Mouse (Mus musculus): Measurements from ENCODE around the gene Dclk2. TPM values are rescaled to one million over a fixed set of nuclear protein-coding genes. Genes with fewer than 3 reads are reported as not detected.

Gene Dclk2
- polyA plus RNA-seq, 1 experiment from 2014 or later: 23.1 TPM

DNA sequence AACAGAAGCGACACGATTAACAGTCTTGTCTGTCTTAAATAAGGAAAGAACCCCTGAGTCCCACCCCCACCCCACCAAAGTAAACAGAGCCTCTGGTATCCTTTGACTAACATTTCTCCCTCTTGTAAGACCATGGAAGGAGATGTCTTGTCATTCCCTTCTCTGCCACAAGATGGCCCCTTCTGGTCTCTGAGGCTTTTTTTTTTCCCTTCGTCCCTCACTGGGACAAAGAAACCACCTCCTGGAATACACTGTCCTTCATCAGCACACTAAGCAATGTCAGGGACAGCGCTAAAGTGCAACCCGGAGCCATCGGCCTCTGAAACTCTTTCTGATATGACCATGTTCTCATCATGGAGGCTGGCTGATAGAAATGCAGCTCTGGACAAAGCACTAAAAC lies 131.9 kb downstream of the Dclk2 start:
- no peaks in the 10 kb centered on the region for H3K27me3 ChIP-seq (ENCODE audit: control insufficient read depth, insufficient read depth, low read length)
- DNase-seq (ENCODE audit: low spot score, missing footprints) (peak; percentile 98), ATAC-seq (ENCODE audit: low FRiP score) (no peak)
- peak overlapping the region; percentile 17 for H3K27ac ChIP-seq (ENCODE audit: low read depth, low read length)
- no peaks in the 10 kb centered on the region for H3K9me3 ChIP-seq (ENCODE audit: control insufficient read depth, low read length)
- peak overlapping the region; percentile 25; the same call in 1 of the 2 replicates for H3K9ac ChIP-seq (ENCODE audit: low read length)
- H3K4me2 ChIP-seq: no peak overlapping the region
- no peaks in the 10 kb centered on the region; the same call in 1 of the 2 replicates for H3K36me3 ChIP-seq (ENCODE audit: control insufficient read depth, insufficient read depth, low read length)
- peaks cover 11% of the 10 kb centered on the region for H3K4me1 ChIP-seq (ENCODE audit: control insufficient read depth, insufficient read depth, low read length)
- no peak overlapping the region for H3K4me3 ChIP-seq (ENCODE audit: low read depth, low read length)
- 49% methylated on average over 6 of the region's 6 CpGs for WGBS

GRCm38 (mm10) chr3:86787423-86788123 lies 133.1 kb downstream of the Dclk2 start:
- Histone ChIP-seq H3K4me3 (ENCODE audit: low read depth, low read length) (no peak overlapping the region), H3K27me3 (ENCODE audit: control insufficient read depth, insufficient read depth, low read length) (no peaks in the 10 kb centered on the region), H3K36me3 (ENCODE audit: control insufficient read depth, insufficient read depth, low read length) (no peaks in the 10 kb centered on the region; the same call in 1 of the 2 replicates), H3K9ac (ENCODE audit: low read length) (no peak overlapping the region), H3K4me1 (ENCODE audit: control insufficient read depth, insufficient read depth, low read length) (peaks cover 11% of the 10 kb centered on the region), H3K27ac (ENCODE audit: low read depth, low read length) (no peak overlapping the region), H3K4me2 (no peak overlapping the region), H3K9me3 (ENCODE audit: control insufficient read depth, low read length) (no peaks in the 10 kb centered on the region)
- ATAC-seq (ENCODE audit: low FRiP score) (no peak), DNase-seq (ENCODE audit: low spot score, missing footprints) (no peak)
- WGBS: 87% methylated on average over 10 of the region's 10 CpGs

- Histone ChIP-seq H3K9me3 (ENCODE audit: control insufficient read depth, low read length) (no peaks in the 10 kb centered on the region), H3K4me1 (ENCODE audit: control insufficient read depth, insufficient read depth, low read length) (peaks cover 11% of the 10 kb centered on the region), H3K27me3 (ENCODE audit: control insufficient read depth, insufficient read depth, low read length) (no peaks in the 10 kb centered on the region), H3K4me2 (no peak overlapping the region), H3K9ac (ENCODE audit: low read length) (no peak overlapping the region), H3K36me3 (ENCODE audit: control insufficient read depth, insufficient read depth, low read length) (no peaks in the 10 kb centered on the region; the same call in 1 of the 2 replicates), H3K4me3 (ENCODE audit: low read depth, low read length) (no peak overlapping the region), H3K27ac (ENCODE audit: low read depth, low read length) (no peak overlapping the region)
- DNase-seq (ENCODE audit: low spot score, missing footprints) (no peak), ATAC-seq (ENCODE audit: low FRiP score) (peak; percentile 36; the same call in 1 of the 2 replicates)
- WGBS: 79% methylated on average over 11 of the region's 11 CpGs
Observed at GRCm38 (mm10) chr3:86786845-86787351, 133.8 kb downstream of the Dclk2 start.

GRCm38 (mm10) chr3:86786280-86786679 lies 134.4 kb downstream of the Dclk2 start:
- Histone ChIP-seq H3K36me3 (ENCODE audit: control insufficient read depth, insufficient read depth, low read length) (no peaks in the 10 kb centered on the region; the same call in 1 of the 2 replicates), H3K27ac (ENCODE audit: low read depth, low read length) (no peak overlapping the region), H3K4me1 (ENCODE audit: control insufficient read depth, insufficient read depth, low read length) (peaks cover 11% of the 10 kb centered on the region), H3K9me3 (ENCODE audit: control insufficient read depth, low read length) (no peaks in the 10 kb centered on the region), H3K27me3 (ENCODE audit: control insufficient read depth, insufficient read depth, low read length) (no peaks in the 10 kb centered on the region), H3K9ac (ENCODE audit: low read length) (no peak overlapping the region), H3K4me3 (ENCODE audit: low read depth, low read length) (no peak overlapping the region), H3K4me2 (no peak overlapping the region)
- 91% methylated on average over 12 of the region's 12 CpGs for WGBS
- no peak for DNase-seq (ENCODE audit: low spot score, missing footprints)
- no peak for ATAC-seq (ENCODE audit: low FRiP score)

GRCm38 (mm10) chr3:86784930-86785329 lies 135.7 kb downstream of the Dclk2 start:
- no peak overlapping the region for H3K27ac ChIP-seq (ENCODE audit: low read depth, low read length)

GRCm38 (mm10) chr3:86784051-86784450 lies 136.6 kb downstream of the Dclk2 start:
- no peaks in the 10 kb centered on the region for H3K27me3 ChIP-seq (ENCODE audit: control insufficient read depth, insufficient read depth, low read length)
- WGBS: 94% methylated on average over 3 of the region's 3 CpGs
- no peak for ATAC-seq (ENCODE audit: low FRiP score)

More at GRCm38 (mm10) chr3:86784930-86785329, 135.7 kb downstream of the Dclk2 start:
- Histone ChIP-seq H3K4me3 (ENCODE audit: low read depth, low read length) (no peak overlapping the region), H3K4me1 (ENCODE audit: control insufficient read depth, insufficient read depth, low read length) (peaks cover 8% of the 10 kb centered on the region), H3K9me3 (ENCODE audit: control insufficient read depth, low read length) (no peaks in the 10 kb centered on the region), H3K27me3 (ENCODE audit: control insufficient read depth, insufficient read depth, low read length) (no peaks in the 10 kb centered on the region), H3K4me2 (no peak overlapping the region), H3K36me3 (ENCODE audit: control insufficient read depth, insufficient read depth, low read length) (no peaks in the 10 kb centered on the region; the same call in 1 of the 2 replicates), H3K9ac (ENCODE audit: low read length) (no peak overlapping the region)
- ATAC-seq (ENCODE audit: low FRiP score) (no peak), DNase-seq (ENCODE audit: low spot score, missing footprints) (no peak)
- 81% methylated on average over 11 of the region's 11 CpGs for WGBS

DNA sequence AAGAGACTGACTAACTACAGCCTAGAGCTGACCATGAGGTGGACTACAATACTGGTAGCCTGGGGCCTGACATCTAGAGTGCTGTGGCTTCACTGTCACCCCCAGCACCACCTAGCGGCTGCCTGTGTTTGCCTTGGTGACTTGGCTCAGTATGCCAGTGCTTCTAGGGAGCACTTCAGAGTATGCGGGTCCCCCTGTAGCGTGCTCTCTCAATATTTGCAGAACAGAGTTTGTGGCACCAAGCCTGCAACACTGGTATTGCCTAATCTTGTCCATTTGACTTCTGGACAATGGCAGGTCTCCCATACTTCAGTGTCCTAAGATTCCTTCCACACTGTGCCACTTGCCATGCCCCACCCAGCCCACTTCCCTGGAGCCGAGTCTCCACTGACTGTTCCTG lies 140.9 kb downstream of the Dclk2 start:
- Histone ChIP-seq H3K4me1 (ENCODE audit: control insufficient read depth, insufficient read depth, low read length) (peaks cover 4% of the 10 kb centered on the region), H3K36me3 (ENCODE audit: control insufficient read depth, insufficient read depth, low read length) (no peaks in the 10 kb centered on the region), H3K4me2 (no peak overlapping the region), H3K27ac (ENCODE audit: low read depth, low read length) (no peak overlapping the region), H3K9me3 (ENCODE audit: control insufficient read depth, low read length) (no peaks in the 10 kb centered on the region), H3K9ac (ENCODE audit: low read length) (no peak overlapping the region), H3K27me3 (ENCODE audit: control insufficient read depth, insufficient read depth, low read length) (no peaks in the 10 kb centered on the region), H3K4me3 (ENCODE audit: low read depth, low read length) (no peak overlapping the region)
- ATAC-seq (ENCODE audit: low FRiP score) (peak; percentile 50; the same call in 1 of the 2 replicates), DNase-seq (ENCODE audit: low spot score, missing footprints) (no peak)
- WGBS: 73% methylated on average over 4 of the region's 4 CpGs

More at GRCm38 (mm10) chr3:86784051-86784450, 136.6 kb downstream of the Dclk2 start:
- no peak for DNase-seq (ENCODE audit: low spot score, missing footprints)
- H3K27ac ChIP-seq (ENCODE audit: low read depth, low read length): no peak overlapping the region; the same call in 1 of the 2 replicates
- no peak overlapping the region for H3K4me3 ChIP-seq (ENCODE audit: low read depth, low read length)
- H3K36me3 ChIP-seq (ENCODE audit: control insufficient read depth, insufficient read depth, low read length): no peaks in the 10 kb centered on the region; the same call in 1 of the 2 replicates
- H3K9me3 ChIP-seq (ENCODE audit: control insufficient read depth, low read length): no peaks in the 10 kb centered on the region
- H3K4me1 ChIP-seq (ENCODE audit: control insufficient read depth, insufficient read depth, low read length): peaks cover 6% of the 10 kb centered on the region
- H3K4me2 ChIP-seq: no peak overlapping the region
- no peak overlapping the region for H3K9ac ChIP-seq (ENCODE audit: low read length)

- no peak overlapping the region for H3K4me2 ChIP-seq
- H3K9ac ChIP-seq (ENCODE audit: low read length): no peak overlapping the region
- no peak for ATAC-seq (ENCODE audit: low FRiP score)
- no peaks in the 10 kb centered on the region for H3K27me3 ChIP-seq (ENCODE audit: control insufficient read depth, insufficient read depth, low read length)
- peaks cover 8% of the 10 kb centered on the region for H3K4me1 ChIP-seq (ENCODE audit: control insufficient read depth, insufficient read depth, low read length)
- no peak overlapping the region for H3K4me3 ChIP-seq (ENCODE audit: low read depth, low read length)
- H3K36me3 ChIP-seq (ENCODE audit: control insufficient read depth, insufficient read depth, low read length): no peaks in the 10 kb centered on the region
- H3K27ac ChIP-seq (ENCODE audit: low read depth, low read length): peak overlapping the region; percentile 14; the same call in 1 of the 2 replicates
- H3K9me3 ChIP-seq (ENCODE audit: control insufficient read depth, low read length): no peaks in the 10 kb centered on the region
- no peak for DNase-seq (ENCODE audit: low spot score, missing footprints)
- 89% methylated on average over 6 of the region's 6 CpGs for WGBS
Observed at GRCm38 (mm10) chr3:86775444-86775828, 145.2 kb downstream of the Dclk2 start.

Data from midbrain, embryonic 11.5 days (tissue).